Mouse (Mus musculus) hindbrain, embryonic 15.5 days (tissue): ENCODE measurements around the gene C1ql4. TPM values are rescaled to one million over a fixed set of nuclear protein-coding genes. Genes with fewer than 3 reads are reported as not detected.

Source experiments
- ATAC-seq: fragments of 200-750 bp; cut with Nextera tagmentation; 2 replicates; pipeline ENCODE4 v1.8.0; 2017; ENCODE audit warnings: low read depth, moderate number of reproducible peaks, moderate TSS enrichment; ENCODE audit not compliant: low FRiP score
- H3K27ac ChIP-seq: fragments of 300-500 bp; sonication (generic); replicated peaks from 2 replicates; pipeline ENCODE4 v1.5.1; 2015; ENCODE audit warnings: mild to moderate bottlenecking, inconsistent platforms
- H3K27me3 ChIP-seq: fragments of 300-500 bp; sonication (generic); 2 replicates; pipeline ENCODE4 v1.6.1; 2015; ENCODE audit warnings: control low read depth, inconsistent platforms
- H3K36me3 ChIP-seq: fragments of 300-500 bp; sonication (generic); 2 replicates; pipeline ENCODE4 v1.6.1; 2015; ENCODE audit warnings: control low read depth, inconsistent platforms
- H3K4me1 ChIP-seq: fragments of 300-500 bp; sonication (generic); replicated peaks from 2 replicates; pipeline ENCODE4 v1.6.1; 2015; ENCODE audit warnings: control low read depth, inconsistent platforms
- H3K4me2 ChIP-seq: fragments of 300-500 bp; sonication (generic); 2 replicates; pipeline ENCODE4 v1.6.1; 2015; ENCODE audit warnings: moderate library complexity, mild to moderate bottlenecking, inconsistent platforms
- H3K4me3 ChIP-seq: fragments of 300-500 bp; sonication (generic); 2 replicates; pipeline ENCODE4 v1.5.1; 2015; ENCODE audit warnings: mild to moderate bottlenecking, inconsistent platforms
- H3K9ac ChIP-seq: fragments of 300-500 bp; sonication (generic); 2 replicates; pipeline ENCODE4 v1.6.1; 2015; ENCODE audit warnings: inconsistent platforms
- H3K9me3 ChIP-seq: fragments of 300-500 bp; sonication (generic); 2 replicates; pipeline ENCODE4 v1.6.1; 2016; ENCODE audit warnings: control low read depth, inconsistent platforms
- WGBS: fragments of 180-500 bp; shearing (Covaris S2); methylation state at CpG from one replicate; pipeline ENCODE4 v1.1.7; 2015; 5-methylcytosine and 5-hydroxymethylcytosine counted together
- polyA plus RNA-seq: library from polyadenylated mRNA; unstranded; fragments of >200 nt; fragmentation: Nextera tagmentation; extraction: Ambion mirVana; gene quantifications from 2 replicates; pipeline ENCODE4 v1.2.1, GENCODE M21; 2015

The C1ql4 gene
- polyA plus RNA-seq, 1 experiment from 2014 or later, result 6.4 TPM

- H3K9ac ChIP-seq, result no peak overlapping the region
- no peak overlapping the region for H3K4me2 ChIP-seq
- H3K9me3 ChIP-seq, result no peaks in the 10 kb centered on the region
- no peaks in the 10 kb centered on the region for H3K36me3 ChIP-seq
- no peak overlapping the region for H3K27ac ChIP-seq
- no peaks in the 10 kb centered on the region for H3K4me1 ChIP-seq
- H3K4me3 ChIP-seq, result no peak overlapping the region
- no peak for ATAC-seq
- 47% methylated on average over 14 of the region's 14 CpGs for WGBS
- H3K27me3 ChIP-seq, result no peaks in the 10 kb centered on the region
Measured at GRCm38 (mm10) chr15:99114312-99115064, 26.9 kb upstream of the C1ql4 start.

GRCm38 (mm10) chr15:99113396-99113975, 25.9 kb upstream of the C1ql4 start:
- H3K4me1 ChIP-seq, result no peaks in the 10 kb centered on the region
- H3K4me3 ChIP-seq, result no peak overlapping the region
- WGBS, result 3% methylated on average over 9 of the region's 9 CpGs
- H3K27me3 ChIP-seq, result no peaks in the 10 kb centered on the region
- H3K9ac ChIP-seq, result no peak overlapping the region
- no peaks in the 10 kb centered on the region for H3K9me3 ChIP-seq
- peak overlapping the region; percentile 30 for H3K4me2 ChIP-seq
- ATAC-seq, result no peak
- no peaks in the 10 kb centered on the region for H3K36me3 ChIP-seq
- no peak overlapping the region for H3K27ac ChIP-seq

- Histone ChIP-seq H3K4me1 (no peaks in the 10 kb centered on the region), H3K27me3 (no peaks in the 10 kb centered on the region), H3K4me3 (no peak overlapping the region), H3K4me2 (peak overlapping the region; percentile 30), H3K36me3 (no peaks in the 10 kb centered on the region), H3K9me3 (no peaks in the 10 kb centered on the region), H3K9ac (no peak overlapping the region), H3K27ac (no peak overlapping the region)
- no peak for ATAC-seq
- WGBS, result 54% methylated on average over 11 of the region's 11 CpGs
Measured at GRCm38 (mm10) chr15:99112843-99113395, 25.3 kb upstream of the C1ql4 start.

GRCm38 (mm10) chr15:99111809-99112208, 24.2 kb upstream of the C1ql4 start:
- WGBS, result 79% methylated on average over 4 of the region's 4 CpGs
- Histone ChIP-seq H3K27me3 (no peaks in the 10 kb centered on the region), H3K9me3 (no peaks in the 10 kb centered on the region), H3K4me3 (no peak overlapping the region), H3K4me2 (no peak overlapping the region), H3K36me3 (no peaks in the 10 kb centered on the region), H3K4me1 (no peaks in the 10 kb centered on the region), H3K27ac (no peak overlapping the region), H3K9ac (no peak overlapping the region)
- no peak for ATAC-seq

GRCm38 (mm10) chr15:99111139-99111538, 23.5 kb upstream of the C1ql4 start:
- no peak overlapping the region for H3K9ac ChIP-seq
- no peak overlapping the region for H3K4me3 ChIP-seq
- ATAC-seq, result no peak
- H3K9me3 ChIP-seq, result no peaks in the 10 kb centered on the region
- H3K27me3 ChIP-seq, result no peaks in the 10 kb centered on the region
- no peaks in the 10 kb centered on the region for H3K36me3 ChIP-seq
- H3K27ac ChIP-seq, result no peak overlapping the region
- no peaks in the 10 kb centered on the region for H3K4me1 ChIP-seq
- no peak overlapping the region for H3K4me2 ChIP-seq
- 94% methylated on average over 3 of the region's 3 CpGs for WGBS

- H3K27ac ChIP-seq, result no peak overlapping the region
- WGBS, result 86% methylated on average over 3 of the region's 3 CpGs
- H3K4me2 ChIP-seq, result no peak overlapping the region
- no peak for ATAC-seq
- no peaks in the 10 kb centered on the region for H3K4me1 ChIP-seq
- no peak overlapping the region for H3K4me3 ChIP-seq
- no peak overlapping the region for H3K9ac ChIP-seq
- H3K27me3 ChIP-seq, result no peaks in the 10 kb centered on the region
- no peaks in the 10 kb centered on the region for H3K36me3 ChIP-seq
- H3K9me3 ChIP-seq, result no peaks in the 10 kb centered on the region
Measured at GRCm38 (mm10) chr15:99107866-99108265, 20.2 kb upstream of the C1ql4 start.

- Histone ChIP-seq H3K9ac (no peak overlapping the region), H3K4me3 (no peak overlapping the region), H3K9me3 (no peaks in the 10 kb centered on the region), H3K27ac (no peak overlapping the region), H3K4me2 (no peak overlapping the region), H3K27me3 (peaks cover 10% of the 10 kb centered on the region; the same call in 1 of the 2 replicates), H3K36me3 (no peaks in the 10 kb centered on the region), H3K4me1 (no peaks in the 10 kb centered on the region)
- ATAC-seq, result no peak
- WGBS, result 63% methylated on average over 7 of the region's 7 CpGs
Measured at GRCm38 (mm10) chr15:99105238-99105637, 17.6 kb upstream of the C1ql4 start.

- Histone ChIP-seq H3K9ac (no peak overlapping the region), H3K9me3 (no peaks in the 10 kb centered on the region), H3K36me3 (no peaks in the 10 kb centered on the region), H3K4me3 (no peak overlapping the region), H3K27me3 (peaks cover 53% of the 10 kb centered on the region), H3K4me1 (peaks cover 38% of the 10 kb centered on the region), H3K4me2 (no peak overlapping the region), H3K27ac (no peak overlapping the region)
- 51% methylated on average over 3 of the region's 3 CpGs for WGBS
- no peak for ATAC-seq
Measured at GRCm38 (mm10) chr15:99099984-99100383, 12.4 kb upstream of the C1ql4 start.

- Histone ChIP-seq H3K27me3 (peaks cover 54% of the 10 kb centered on the region), H3K27ac (no peak overlapping the region)
- WGBS, result under 1% methylated on average over 15 of the region's 15 CpGs
Measured at GRCm38 (mm10) chr15:99099139-99099556, 11.5 kb upstream of the C1ql4 start.

GRCm38 (mm10) chr15:99098493-99098861, 10.9 kb upstream of the C1ql4 start:
- no peak for ATAC-seq
- Histone ChIP-seq H3K9me3 (no peaks in the 10 kb centered on the region), H3K27me3 (peaks cover 54% of the 10 kb centered on the region), H3K4me3 (peak overlapping the region; percentile 38), H3K36me3 (no peaks in the 10 kb centered on the region), H3K4me1 (peaks cover 49% of the 10 kb centered on the region), H3K4me2 (peak overlapping the region; percentile 76), H3K27ac (no peak overlapping the region), H3K9ac (no peak overlapping the region)
- 3% methylated on average over 9 of the region's 9 CpGs for WGBS

More at GRCm38 (mm10) chr15:99099139-99099556, 11.5 kb upstream of the C1ql4 start:
- H3K36me3 ChIP-seq, result no peaks in the 10 kb centered on the region
- H3K4me3 ChIP-seq, result peak overlapping the region; percentile 38
- H3K4me1 ChIP-seq, result peaks cover 44% of the 10 kb centered on the region
- no peaks in the 10 kb centered on the region for H3K9me3 ChIP-seq
- ATAC-seq, result 0 out of 2 replicates have a peak, but pooled peaks have one; percentile 43
- no peak overlapping the region for H3K9ac ChIP-seq
- H3K4me2 ChIP-seq, result peak overlapping the region; percentile 76

GRCm38 (mm10) chr15:99097840-99098492, 10.3 kb upstream of the C1ql4 start:
- Histone ChIP-seq H3K27ac (no peak overlapping the region), H3K9me3 (no peaks in the 10 kb centered on the region), H3K27me3 (peaks cover 54% of the 10 kb centered on the region), H3K9ac (0 out of 2 replicates have a peak overlapping the region, but pooled peaks have one; percentile 1), H3K4me2 (peak overlapping the region; percentile 76), H3K36me3 (no peaks in the 10 kb centered on the region), H3K4me1 (peaks cover 54% of the 10 kb centered on the region), H3K4me3 (peak overlapping the region; percentile 38)
- ATAC-seq, result no peak
- WGBS, result under 1% methylated on average over 39 of the region's 39 CpGs
